Mouse (Mus musculus) kidney, adult 11 months (tissue): Measurements from ENCODE around the gene Msln.
"Not testable (repeated sequence)": the region's sequence is repeated elsewhere in the genome, so short reads cannot be mapped to it uniquely, and the experiment has no call there.

Experiments
- DNase-seq: peaks from one replicate; pipeline ENCODE4 v3.0.0; 2022

Gene Msln

GRCm38 (mm10) chr17:25769331-25769730 is 15.2 kb upstream of the Msln start:
- DNase-seq = no peak

GRCm38 (mm10) chr17:25765886-25766285 is 11.7 kb upstream of the Msln start:
- no peak for DNase-seq

GRCm38 (mm10) chr17:25762591-25762990 is 8.4 kb upstream of the Msln start:
- DNase-seq = no peak

DNA sequence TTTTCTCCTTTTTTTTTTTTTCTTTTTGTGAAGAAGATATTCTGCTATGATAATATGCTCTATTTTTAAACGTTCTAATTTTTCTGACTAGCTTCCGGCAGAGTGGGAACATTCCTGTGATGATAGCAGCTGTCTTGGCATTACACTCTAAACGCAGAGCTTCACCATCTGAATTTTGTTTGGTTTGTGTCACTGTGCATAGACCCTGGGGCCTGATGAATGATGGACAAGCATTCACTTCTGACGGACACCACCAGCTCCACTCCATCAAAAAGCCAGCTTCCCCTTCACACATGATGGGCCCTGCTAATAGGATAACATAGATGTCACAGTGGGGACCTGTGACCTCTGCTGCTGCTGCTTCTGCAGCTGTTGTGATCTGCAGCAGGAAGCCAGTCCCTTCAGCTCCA is 7.4 kb upstream of the Msln start:
- DNase-seq = no peak

DNA sequence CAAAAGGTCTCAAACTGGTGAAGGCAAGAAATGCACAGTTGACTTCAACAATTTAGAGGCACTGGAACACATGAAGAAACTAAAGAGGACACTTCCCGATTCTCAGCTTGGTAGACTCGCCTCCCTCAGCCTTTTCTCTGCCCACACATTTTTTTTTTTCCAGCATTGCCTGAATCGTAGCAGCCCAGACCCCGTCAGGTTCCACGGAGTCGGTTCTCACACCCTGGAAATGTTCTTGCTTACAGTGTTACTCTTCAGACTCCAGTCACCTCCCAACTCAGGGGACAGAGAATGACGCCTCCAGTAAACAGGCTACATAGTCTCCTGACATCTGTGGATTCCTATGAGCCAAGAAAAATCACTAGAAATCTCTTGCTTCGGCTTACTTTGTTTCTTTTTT is 6.0 kb upstream of the Msln start:
- no peak for DNase-seq

DNA sequence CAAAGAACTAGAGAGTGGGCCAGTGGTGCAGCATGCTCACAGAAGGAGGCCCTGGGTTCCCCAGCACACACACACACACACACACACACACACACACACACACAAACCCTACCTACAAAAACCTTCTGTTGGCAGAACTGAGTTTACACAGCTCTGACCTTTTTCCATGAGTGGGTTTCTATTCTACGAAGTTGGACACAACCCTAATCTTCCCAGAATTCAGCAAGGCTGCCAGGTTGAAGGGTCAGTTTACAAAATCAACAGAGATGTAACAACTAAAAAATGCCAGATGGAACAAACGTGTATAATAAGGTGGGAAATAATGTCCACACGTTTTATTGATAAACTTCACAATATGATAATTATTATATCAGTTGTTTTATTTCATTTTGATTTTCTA is 3.5 kb upstream of the Msln start:
- DNase-seq = no peak

GRCm38 (mm10) chr17:25756378-25757242 is 2.4 kb upstream of the Msln start:
- no peak for DNase-seq

DNA sequence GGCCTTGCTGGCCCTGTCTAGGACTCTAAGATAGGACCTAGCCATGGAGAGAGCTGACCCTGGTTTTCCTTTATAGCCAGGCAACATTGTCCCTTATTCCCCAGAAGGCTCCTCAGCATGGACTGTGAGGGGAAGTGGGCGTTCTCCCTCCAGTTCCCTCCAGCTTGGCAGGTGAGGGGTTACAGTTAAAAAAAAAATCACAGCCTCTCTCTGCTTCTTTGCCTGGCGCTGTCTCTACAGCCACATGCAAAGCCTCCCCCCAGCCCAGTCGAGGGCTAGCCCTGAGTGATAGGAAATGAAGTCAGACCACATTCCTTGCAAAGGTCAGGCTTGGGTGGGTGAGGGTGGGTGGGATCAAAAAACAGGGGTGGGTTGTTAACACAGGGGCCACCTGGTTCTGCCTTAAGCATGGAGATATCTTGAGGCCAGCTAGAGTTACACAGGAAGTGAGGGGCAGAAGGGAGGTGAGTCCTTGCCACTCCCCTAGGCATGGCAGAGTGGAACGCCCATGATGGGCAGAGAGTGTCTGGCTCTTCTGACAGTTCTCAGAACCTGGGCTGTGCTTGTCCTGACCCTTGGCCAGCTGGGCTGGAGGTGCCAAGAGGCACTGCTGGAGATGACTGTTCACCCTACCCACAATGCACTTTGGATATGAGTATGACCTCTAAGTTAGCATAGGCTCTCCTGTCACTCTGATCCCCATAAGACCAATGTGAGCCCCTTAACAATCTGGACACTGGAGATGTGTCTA is 1.6 kb upstream of the Msln start:
- no peak for DNase-seq

- no peak for DNase-seq
Observed at GRCm38 (mm10) chr17:25755086-25755485, 908 bp upstream of the Msln start.

GRCm38 (mm10) chr17:25751446-25751845 is 2.7 kb downstream of the Msln start:
- DNase-seq = no peak

- DNase-seq = no peak
Observed at GRCm38 (mm10) chr17:25749314-25749713, 4.9 kb downstream of the Msln start.

GRCm38 (mm10) chr17:25748238-25748637 is 5.9 kb downstream of the Msln start:
- DNase-seq = no peak

- DNase-seq = no peak
Observed at GRCm38 (mm10) chr17:25744311-25744710, 9.9 kb downstream of the Msln start.

GRCm38 (mm10) chr17:25743831-25744230 is 10.3 kb downstream of the Msln start:
- no peak for DNase-seq

DNA sequence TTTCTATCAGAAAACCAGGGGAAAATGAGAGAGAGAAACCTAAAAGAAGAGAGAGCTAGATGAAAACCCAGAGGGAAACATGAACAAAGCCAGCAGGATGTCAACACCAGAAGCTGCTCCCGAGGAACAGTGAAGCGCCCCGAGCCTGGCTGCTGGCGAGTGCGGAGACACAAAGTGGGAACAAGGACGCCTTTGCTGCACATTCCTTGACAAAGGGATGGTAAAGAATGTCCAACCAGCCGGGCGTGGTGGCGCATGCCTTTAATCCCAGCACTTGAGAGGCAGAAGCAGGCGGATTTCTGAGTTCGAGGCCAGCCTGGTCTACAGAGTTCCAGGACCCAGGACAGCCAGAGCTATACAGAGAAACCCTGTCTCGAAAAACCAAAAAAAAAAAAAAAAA is 12.7 kb downstream of the Msln start:
- not testable (repeated sequence) for DNase-seq

- DNase-seq = no peak
Observed at GRCm38 (mm10) chr17:25738861-25739260, 15.3 kb downstream of the Msln start.

- DNase-seq = no peak
Observed at GRCm38 (mm10) chr17:25735745-25736144, 18.4 kb downstream of the Msln start, which contains the start of gene Mslnl. Gene Mslnl (plus strand): TSS chr17:25736042.

- DNase-seq = no peak
Observed at GRCm38 (mm10) chr17:25735246-25735645, 18.9 kb downstream of the Msln start.

- DNase-seq = peak; percentile 76
Observed at GRCm38 (mm10) chr17:25732082-25732481, 22.1 kb downstream of the Msln start.

DNA sequence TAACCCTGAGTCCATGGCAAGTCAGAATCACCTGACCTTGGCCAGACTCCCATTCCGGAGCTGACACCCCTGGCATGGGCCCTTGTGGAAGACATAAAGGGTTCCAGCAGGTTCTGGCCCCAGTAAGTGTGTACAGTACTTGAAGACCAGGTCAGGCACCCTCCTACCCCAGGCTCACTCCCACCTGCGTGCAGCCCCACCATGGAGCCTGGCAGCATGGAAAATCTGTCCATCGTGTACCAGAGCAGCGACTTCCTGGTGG is 26.2 kb downstream of the Msln start:
- no peak for DNase-seq

DNA sequence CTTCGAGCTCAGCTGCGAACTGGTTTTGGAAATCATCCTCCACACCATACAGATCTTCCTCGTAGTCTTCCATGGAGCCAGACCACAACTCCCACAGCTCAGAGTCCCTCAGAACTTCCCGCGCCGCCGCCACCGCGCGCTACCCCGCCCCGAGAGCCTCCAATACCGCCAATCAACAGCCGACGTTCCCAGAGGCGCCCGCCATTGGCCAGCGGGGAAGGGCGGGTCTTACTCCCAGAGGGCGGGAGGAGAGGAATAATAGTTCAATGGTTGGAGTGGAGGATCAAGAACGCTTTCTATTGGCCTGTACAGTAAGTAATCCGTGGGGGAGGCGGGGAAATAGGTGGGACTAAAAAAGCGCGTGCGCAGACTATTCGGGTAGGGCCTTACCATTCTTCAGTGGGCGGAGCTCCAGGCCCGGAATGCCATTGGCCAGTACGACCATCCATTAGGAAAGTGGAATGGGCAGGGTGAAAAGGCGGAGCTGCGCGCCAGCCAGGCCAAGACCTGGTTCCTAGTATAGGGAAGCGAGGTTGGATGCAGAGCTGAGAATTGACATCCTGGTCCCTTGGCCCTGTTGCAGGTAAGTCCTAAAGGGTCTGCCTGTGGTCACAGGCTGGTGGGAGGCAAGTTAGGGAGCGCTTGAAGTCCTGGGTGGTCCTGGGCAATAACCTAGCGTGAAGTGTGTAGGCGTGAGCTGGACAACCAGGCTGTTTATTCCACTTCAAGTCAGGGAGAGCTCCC is 26.7 kb downstream of the Msln start, which contains the start of the genes Chtf18 and Rpusd1:
TSS of gene Chtf18 (minus strand) at position 155 of the 744 bp plus-strand sequence.
TSS of gene Rpusd1 (plus strand) at position 406 of the 744 bp plus-strand sequence.
- peak; percentile 100 for DNase-seq

- DNase-seq = peak; percentile 61
Observed at GRCm38 (mm10) chr17:25725264-25725663, 28.9 kb downstream of the Msln start.

DNA sequence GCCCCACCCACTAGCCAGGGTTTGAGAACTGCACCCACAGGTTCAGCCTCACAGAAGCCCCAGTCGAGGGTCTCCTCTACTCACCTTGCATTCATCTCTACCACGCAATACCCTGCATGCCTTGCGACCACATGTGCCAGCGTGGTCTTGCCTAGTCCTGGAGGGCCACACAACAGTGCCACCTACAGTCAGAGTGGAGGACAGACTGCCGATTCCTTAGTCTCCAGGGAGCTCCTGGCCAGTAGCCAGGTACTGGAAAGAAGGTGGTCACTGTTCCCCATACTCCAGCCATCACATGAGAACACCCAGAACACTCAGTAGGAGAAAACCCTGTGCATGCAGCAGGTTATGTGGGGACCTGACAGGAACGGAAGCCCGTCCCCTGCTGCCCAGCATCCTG is 30.3 kb downstream of the Msln start:
- DNase-seq = no peak
